Mouse (Mus musculus) cerebellum, adult 2 months (tissue): ENCODE results near the gene Kcnab3.

Source experiments
- CTCF ChIP-seq: fragments of 200-500 bp; IDR thresholded peaks from 2 replicates; pipeline ENCODE4 v1.5.1; 2011; ENCODE audit warnings: low read depth, mild to moderate bottlenecking, control low read depth, low read length, moderate library complexity, borderline replicate concordance; ENCODE audit not compliant: insufficient read depth
- POLR2A ChIP-seq: fragments of 200-500 bp; IDR thresholded peaks from 2 replicates; pipeline ENCODE4 v1.6.1; 2011; ENCODE audit warnings: low read length, control low read depth, borderline replicate concordance; ENCODE audit not compliant: insufficient read depth

- TF ChIP-seq CTCF (no peak), POLR2A (no peak)
These were observed 3.2 kb upstream of the Kcnab3 start for GRCm38 (mm10) chr11:69322693-69323471.
